Mouse (Mus musculus): ENCODE measurements around the gene Taok1. TPM values are rescaled to one million over a fixed set of nuclear protein-coding genes. Genes with fewer than 3 reads are reported as not detected.
"Not testable (repeated sequence)": the region's sequence is repeated elsewhere in the genome, so short reads cannot be mapped to it uniquely, and the experiment has no call there.

Taok1 gene
- 100 to 1,000 TPM in 1 of 2 experiments, 10 to 100 TPM in 1; 98.1 to 102 TPM for total RNA-seq (2021)
- long read RNA-seq, experiment 1, full-length matches to known transcripts = 2 of 19 reads
- long read RNA-seq, experiment 1, partial matches to known transcripts = 1 of 19 reads
- long read RNA-seq, experiment 1, other reads (novel, unspliced or antisense) = 16 of 19 reads
- long read RNA-seq, experiment 2, partial matches to known transcripts = 2 of 14 reads
- long read RNA-seq, experiment 2, other reads (novel, unspliced or antisense) = 12 of 14 reads

DNA sequence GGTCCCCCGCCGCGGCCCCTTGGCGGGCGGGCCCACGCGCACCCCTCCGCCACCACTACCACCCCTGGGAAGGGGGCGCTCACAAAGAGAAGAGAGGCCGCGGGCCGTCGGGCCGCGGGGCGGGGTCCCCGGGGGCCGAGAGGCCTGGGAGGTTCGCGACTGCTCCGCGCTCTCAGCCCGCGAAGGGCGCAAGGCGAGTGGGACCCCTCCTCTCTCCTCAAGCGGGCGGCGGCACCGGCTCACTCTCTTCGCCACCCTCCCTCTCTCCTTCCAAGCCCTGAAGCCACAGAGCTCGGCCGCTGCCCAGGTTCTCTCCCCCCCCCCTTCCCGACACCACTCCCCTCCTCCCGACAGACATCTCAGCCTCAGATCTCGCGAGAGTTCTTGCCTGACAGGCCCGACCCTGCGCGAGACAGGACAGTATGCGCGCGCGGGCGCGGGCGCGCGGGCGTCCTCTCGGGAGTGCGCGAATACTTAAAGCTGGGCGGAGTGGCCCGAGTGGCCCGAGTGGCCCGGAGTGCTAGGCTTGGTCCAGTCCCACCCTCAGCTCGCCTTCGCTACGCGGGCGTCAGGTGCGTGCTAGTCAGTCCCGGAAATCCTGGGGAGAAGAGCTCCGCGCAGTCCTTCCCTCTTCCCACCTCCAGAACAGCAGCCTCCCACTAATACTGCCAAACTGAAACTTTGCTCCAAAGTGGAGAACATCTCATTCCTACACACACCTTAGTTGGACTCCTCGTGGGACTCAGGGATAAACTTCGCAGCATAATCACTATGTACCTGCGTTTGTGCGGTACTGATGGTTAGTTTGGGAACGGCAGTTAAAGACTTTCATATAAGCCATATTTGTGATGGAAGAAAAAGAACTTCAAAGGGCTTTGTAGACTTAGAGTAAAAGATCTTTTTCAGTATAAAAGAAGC lies at the start of gene Taok1:
Gene Taok1 (minus strand): TSS at position 278 of the 918 bp plus-strand sequence.
- peak; percentile 93 to 94 for DNase-seq (ENCODE audit: low spot score in 2 of 2)

DNA sequence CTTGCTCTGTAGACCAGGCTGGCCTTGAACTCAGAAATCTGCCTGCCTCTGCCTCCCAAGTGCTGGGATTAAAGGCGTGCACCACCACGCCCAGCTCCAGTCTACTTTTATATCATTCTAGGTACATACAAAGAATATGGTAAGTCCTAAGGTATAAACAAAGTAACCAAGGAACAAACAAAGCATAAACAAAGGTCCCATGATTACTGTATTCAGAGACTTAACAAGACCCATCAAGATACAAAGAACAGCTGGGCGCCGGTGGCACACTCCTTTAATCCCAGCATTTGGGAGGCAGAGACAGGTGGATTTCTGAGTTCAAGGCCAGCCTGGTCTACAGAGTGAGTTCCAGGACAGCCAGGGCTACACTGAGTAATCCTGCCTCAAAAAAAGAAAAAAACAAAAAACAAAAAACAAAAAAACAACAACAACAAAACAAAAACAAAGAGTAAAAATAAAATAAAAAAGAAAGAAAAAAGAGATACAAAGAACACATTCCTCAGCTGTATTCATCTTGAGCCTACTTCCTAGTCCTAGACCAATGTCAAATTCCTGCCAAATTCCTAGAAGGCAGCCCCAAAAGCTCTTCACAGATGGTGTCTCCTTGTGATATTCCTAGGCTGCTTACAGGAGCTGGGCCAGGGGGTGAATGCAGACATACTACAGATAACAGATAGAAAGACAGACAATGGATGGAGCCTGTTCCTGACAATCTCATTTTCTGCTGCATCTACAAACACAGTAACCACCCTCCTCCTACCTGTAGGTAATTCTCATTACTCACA lies 46.0 kb upstream of the Taok1 start:
- DNase-seq (ENCODE audit: low spot score in 2 of 2) = not testable (repeated sequence)

DNA sequence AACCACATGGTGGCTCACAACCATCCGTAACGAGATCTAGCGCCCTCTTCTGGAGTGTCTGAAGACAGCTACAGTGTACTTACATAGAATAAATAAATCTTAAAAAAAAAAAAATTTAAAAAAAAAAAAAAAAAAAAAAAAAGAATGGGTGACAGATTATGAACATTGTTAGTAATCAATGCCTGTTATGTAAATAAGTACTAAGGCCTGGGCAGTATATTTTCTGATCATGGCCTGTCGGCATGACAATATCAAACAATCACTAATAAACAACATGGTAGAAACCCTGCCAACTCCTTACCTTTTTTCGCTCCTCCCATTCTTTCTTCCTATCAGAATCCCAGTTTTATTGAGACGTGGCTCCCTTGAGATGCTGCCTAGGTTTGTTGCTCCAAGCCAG lies 44.9 kb upstream of the Taok1 start:
- no peak for DNase-seq (ENCODE audit: low spot score in 2 of 2)

DNA sequence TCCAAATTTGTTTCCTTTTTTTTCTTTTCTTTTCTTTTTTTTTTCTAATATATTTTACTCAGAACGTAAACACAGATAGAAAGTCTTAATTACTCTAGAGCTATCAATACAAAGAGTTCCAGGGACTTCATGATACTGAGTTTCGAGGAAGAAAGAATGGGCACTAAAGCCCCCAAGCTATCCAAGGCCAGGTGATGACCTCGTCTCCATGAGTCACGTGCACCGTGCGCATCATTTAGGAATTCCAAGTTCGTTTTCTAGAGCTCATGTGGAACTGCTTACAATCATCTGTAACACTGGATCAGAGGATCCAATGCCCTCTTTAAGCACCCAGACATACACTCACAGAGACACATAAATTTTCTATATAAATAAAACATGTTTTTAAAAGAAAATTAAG lies 41.3 kb upstream of the Taok1 start:
- DNase-seq (ENCODE audit: low spot score in 2 of 2) = no peak

DNA sequence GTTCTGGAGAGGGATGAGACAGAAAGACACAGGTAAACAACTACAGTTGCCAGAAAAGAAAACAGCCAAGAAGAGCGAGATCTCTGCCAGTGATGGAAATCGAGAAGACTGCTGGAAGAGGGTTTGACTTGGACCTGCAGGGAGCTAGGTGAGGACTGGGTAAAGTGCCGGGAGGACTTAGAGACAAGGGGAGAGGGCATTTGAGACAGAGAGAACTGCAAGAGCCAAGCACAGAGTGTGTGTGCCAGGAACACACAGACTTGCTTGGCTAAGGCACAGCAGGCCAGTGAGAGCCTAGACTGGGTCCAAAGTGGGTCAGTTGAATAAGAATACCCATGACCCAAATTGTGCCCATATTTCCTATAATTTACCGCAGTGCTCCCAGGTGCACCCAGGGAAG lies 37.9 kb upstream of the Taok1 start:
- DNase-seq (ENCODE audit: low spot score in 2 of 2) = no peak

DNA sequence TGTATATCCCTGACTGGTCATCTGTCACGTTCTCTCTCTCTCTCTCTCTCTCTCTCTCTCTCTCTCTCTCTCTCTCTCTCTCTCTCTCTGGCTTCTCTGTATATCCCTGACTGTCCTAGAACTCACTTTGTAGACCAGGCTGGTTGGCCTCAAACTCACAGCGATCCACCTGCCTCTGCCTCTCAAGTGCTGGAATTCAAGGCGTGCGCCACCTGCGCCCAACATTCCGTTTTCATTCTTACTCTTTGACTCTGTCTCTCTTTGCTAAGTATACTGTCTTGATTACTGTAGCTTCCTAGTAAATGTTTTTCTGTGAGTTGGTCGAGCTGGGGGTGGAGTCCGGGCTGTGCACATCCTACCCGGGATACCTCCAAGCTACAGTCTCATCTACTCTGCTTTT lies 33.8 kb upstream of the Taok1 start:
- no peak for DNase-seq (ENCODE audit: low spot score in 2 of 2)

DNA sequence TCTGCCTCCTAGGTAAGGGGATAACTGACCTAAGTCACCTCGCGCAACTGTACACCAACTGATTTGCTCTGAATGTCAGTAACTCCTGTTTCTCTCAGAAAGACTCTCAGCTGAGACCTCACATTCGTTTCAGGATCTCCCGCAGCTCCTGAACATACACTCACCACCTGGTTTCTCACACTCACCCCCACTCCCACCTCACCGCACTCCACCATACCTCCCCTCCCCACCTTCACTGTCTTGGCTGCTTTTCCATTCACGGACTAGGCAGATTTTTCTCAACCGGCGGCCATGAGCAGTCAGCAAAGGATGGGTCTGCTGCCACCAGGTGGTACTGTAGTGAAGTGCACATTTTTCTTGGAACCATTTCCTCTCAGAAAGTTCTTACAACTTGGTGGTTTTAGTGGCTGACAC lies 22.6 kb upstream of the Taok1 start:
- DNase-seq (ENCODE audit: low spot score in 2 of 2) = peak; percentile 85 to 88

DNA sequence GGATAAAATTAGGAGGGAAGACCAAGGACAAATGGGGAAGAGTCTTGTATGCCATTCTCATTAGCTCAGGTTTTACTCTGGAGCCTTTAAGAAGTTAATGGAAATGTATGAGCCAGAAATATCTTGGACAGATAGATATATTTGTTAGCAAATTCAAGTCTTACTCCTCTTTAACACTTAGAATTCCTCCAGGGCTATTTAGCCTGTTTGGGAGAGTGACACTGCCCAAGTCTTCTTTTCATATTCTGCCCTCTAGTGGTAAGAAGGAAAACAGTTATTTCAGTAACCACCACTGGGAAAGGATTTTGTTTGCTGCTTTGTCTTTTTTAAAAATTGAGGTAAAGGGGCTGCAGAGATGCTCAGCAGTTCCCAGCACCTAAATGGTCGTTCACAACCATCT lies 21.9 kb upstream of the Taok1 start:
- DNase-seq (ENCODE audit: low spot score in 2 of 2) = no peak

DNA sequence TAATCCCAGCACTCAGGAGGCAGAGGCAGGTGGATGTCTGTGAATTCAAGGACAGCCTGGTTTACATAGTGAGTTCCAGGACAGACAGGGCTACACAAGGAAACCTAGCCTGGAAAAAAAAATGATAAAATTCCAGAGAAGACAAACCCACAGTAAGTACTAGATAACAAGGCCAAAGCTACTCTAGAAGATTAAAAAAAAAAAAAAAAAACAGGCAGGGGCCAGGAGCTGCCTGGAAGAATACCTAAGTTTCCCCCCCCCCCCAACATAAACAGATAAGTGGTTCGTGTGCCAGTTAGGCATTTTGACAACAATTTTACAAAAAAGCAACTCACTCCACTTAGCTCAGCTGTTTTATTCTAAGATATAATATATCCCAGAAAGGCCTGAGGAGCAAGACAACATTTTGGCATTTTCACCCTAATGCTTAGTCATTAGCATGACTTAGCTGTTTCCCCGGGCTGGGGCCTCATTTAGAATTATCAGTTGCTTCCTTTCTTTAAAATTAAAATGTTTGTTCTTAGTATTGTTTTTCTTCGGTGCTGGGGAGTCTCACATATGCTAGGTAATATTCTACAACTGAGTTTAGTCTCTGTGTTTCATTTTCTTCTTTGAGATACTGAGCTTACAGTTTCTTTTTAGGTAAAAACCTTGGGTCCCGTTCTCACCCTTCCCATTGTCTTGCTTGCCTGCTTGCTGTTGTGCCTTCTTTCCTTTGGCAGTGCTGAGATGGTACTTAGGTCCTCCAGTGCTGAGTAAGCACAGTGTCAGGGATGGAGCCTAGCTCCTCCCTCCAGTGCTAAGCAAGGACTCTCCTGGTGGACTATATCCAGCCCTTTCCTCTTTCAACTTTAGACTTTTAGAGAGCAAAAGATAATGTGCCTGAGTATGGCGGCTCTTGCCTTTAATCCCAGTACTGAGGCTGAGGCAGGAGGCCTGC lies 19.3 kb upstream of the Taok1 start:
- DNase-seq (ENCODE audit: low spot score in 2 of 2) = no peak

DNA sequence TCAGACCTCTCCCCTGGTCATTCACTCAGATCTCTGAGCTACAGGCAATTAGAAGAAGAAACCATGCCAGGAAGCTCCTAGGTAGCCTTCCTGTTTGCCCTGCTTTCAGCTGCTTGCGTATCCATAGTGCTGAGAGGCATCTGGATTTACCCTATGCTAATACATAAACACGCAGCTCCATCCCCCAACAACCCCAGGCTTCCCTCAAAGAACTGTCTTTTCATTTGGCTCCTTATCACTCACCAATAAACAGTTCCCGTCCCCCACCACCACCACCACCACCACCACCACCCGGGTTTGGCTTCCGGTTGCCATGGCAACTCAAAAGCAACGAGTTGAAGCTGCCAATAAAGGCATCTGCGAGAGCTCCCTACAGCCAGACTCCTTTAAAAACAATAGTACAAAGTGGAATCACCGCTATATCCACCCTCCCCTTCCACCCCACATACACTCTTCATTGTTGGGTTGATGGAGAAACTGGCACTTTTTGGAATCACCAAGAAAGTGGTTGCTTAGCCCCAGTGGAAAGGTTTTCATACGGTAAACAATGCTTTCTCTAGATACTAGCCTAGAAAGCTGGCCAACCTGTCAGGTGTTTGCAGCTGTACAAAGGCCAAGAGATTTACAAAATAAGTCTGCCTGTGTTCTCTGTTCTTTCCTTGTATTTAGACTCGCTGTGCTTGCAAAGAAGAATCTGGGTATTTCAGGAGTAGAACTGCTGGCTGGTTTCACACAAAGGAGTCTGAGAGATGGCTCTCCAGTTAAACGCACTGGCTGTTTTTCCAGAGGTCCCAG lies 17.6 kb upstream of the Taok1 start:
- peak; percentile 59 to 60 for DNase-seq (ENCODE audit: low spot score in 2 of 2)

DNA sequence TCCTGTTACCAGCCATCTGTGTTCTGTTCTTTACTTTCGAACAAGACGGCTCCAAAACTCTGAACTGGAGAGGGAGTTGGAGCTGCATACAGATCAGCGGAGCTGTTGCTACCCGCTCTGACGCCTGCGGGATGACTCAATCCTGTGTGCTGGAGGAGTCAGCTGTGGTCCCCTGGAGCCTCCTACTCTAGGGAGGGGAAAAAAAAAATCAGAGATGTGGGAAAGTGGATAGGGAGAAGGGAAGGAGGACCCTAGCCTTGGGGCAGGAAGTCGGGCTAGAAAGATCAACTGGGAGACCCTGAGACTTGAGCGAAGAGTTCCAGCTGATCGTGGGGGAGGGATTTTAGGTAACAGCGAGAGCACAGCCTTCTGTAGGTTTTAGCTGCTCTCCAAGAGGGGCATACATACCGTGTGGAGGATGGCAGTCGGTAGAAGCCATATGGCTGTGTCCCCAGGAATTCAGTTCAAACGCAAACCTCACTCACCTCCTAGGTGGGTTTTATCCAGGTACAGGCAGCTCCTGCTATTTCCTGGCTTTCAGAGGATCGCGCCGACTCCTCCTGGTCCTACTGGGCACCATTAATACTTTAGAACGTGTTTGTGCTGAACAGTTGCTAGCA lies 16.9 kb upstream of the Taok1 start:
- peak; percentile 75 to 83 for DNase-seq (ENCODE audit: low spot score in 2 of 2)

DNA sequence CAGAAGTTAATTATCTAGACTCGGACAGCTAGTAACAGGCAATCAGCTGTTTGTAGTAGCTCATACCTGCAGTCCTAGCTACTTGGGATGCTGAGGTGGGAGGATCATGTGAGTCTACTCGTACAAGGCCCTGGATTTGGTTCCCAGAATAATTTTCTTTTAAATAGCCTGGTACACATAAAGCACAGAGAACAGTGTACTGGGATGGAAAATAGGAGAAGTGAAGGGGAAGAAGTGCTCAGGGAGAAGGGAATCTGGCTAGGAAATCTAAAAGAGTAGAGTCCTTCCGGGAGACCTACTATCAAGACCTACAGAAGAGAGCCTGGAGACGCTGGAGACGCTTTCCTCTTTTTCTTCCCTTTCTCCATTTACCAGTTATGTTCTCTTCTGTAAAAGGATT lies 16.4 kb upstream of the Taok1 start:
- no peak for DNase-seq (ENCODE audit: low spot score in 2 of 2)

DNA sequence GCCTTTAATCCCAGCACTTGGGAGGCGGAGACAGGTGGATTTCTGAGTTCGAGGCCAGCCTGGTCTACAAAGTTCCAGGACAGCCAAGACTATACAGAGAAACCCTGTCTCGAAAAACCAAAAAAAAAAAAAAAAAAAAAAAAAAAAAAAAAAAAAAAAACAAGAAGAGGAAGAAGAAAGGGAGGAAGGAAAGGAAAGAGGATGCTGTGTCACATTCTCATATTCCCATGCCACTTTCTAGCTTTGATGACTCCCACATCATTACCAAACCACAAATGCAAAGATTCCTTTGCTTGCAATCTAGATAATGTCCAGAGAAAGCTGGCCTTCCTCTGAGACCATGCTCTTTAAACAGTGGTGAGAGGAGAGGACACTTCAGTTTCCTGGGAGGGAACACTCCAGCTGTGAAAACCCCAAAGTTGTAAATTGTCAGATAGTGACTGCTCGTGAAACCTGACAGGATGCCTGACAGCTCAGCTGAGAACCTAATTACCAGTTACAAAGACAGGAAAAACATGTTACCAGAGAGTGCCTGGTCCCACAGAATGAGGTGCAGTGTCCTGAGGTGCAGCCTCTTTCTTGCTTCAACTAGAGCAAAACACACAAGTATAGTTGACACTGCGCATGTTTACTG lies 14.4 kb upstream of the Taok1 start:
- DNase-seq (ENCODE audit: low spot score in 2 of 2) = no peak

DNA sequence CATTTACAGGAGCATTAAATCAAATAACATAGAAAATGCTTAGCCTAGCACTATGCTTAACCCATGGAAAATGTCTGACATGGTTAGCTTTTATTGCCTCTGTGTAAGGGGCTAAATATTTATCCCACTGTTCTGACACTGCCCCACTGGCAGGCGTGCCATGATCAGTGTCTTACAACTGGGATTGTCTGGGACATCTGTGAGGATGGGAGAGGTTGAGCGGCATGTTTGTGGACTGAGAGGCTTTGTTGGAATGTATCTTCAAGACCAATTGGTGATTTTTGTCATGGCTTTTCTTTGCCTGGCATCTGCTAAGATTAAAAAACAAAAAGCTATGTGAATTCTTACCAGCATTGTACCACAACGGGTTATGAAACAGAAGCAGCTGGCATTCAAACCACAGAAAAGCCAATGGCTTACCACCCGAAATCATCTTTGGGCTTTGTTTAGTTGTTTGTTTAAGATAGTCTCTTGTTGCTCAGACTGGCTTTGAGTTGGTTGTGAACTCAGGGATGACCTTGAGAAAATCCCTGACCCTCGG lies 7.5 kb upstream of the Taok1 start:
- DNase-seq (ENCODE audit: low spot score in 2 of 2) = no peak

DNA sequence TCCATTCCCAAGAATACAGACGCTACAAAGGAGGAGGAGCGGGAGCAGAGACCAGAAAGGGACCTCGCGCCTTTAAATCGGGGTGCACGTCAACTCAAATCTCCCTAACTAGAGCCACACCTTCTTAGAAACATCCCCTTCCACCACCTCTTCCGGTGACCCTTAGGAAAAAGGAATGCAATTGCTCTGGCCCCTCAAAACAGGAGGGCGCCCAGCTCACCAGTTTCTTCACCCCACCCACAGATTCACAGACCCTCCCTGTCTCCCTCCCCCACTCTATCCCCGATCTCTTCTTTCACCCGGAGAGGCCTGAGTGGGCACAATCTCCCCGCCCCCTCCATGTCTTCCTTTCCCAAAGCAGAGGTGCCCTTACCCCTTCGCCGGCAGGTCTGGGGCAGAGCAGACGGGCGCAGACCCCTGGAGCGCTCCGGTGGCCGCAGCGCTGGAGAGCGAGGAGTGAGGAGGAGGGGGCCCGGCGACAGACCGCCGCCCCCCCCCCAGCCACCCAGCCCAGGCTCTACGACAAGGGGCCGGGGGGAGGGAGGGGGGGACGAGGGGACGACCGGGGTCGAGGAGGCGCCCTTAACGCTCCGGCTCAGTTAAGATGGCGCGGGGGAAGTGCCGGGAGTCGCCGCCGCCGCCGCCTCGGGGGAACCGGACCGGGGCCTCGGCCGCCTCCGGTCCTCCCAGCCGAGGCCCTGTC lies 629 bp downstream of the Taok1 start:
- DNase-seq (ENCODE audit: low spot score in 2 of 2) = peak in 1 of 2 experiments; percentile 29

DNA sequence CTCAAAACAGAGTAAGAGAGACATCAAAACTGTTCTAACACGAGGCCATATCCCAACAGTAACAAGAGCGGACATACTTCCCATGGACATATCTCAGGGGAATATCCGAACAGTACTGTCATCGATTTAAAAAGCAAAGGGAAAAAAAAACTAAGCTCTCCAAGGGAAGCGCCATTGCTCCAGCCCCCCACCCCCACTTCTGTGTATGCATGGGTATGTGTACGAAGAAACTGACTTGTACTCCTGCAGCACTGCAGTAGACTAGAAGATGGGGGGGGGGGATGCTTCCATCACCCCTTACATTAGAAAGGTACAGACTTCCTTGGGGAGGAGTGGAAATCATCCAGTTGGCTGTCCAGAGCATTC lies 1.2 kb downstream of the Taok1 start:
- no peak for DNase-seq (ENCODE audit: low spot score in 2 of 2)

DNA sequence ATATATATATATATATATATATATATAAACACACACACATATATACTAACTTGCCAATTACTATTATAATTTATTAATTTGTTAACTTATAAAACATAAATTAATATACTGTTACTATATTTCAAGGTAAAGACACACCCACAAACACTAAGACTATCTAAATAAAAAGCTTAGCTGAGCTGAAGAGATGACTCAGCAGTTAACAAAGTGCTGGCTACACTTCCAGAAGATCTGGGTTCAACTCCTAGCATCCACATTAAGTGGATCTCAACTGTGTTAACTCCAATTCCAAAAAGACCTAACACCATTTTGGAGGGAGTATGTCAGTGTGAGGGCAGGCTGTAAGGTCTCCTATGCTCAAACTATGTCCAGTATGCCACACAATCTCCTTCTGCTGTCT lies 10.3 kb downstream of the Taok1 start:
- DNase-seq (ENCODE audit: low spot score in 2 of 2) = no peak

DNA sequence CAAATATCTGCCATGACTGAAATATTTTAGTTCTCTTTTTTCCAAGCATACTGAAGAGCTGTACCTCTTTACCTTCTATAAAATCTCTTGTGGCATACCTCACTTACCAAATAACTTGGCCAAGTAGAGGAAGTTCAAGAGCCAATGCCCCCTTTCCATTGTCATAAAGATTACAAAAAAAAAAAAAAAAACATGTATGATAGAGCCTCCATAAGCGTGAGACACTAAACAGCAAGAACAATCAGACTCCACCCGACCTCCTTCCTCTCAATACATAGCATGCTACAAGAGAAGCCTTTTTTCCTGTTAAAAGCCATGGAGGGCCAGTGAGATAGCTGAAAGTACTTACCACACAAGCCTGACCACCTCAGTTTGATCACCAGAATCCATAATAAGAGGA lies 16.2 kb downstream of the Taok1 start:
- DNase-seq (ENCODE audit: low spot score in 2 of 2) = no peak

Data from left cerebral cortex, adult 18-20 months (tissue).